Mouse (Mus musculus) hindbrain, embryonic 11.5 days (tissue): ENCODE data around the gene Zmat1. TPM values are rescaled to one million over a fixed set of nuclear protein-coding genes. Genes with fewer than 3 reads are reported as not detected.
"Not testable (repeated sequence)": the region's sequence is repeated elsewhere in the genome, so short reads cannot be mapped to it uniquely, and the experiment has no call there.

Experiments
- ATAC-seq: fragments of 200-750 bp; cut with Nextera tagmentation; 2 replicates; pipeline ENCODE4 v1.8.0; 2017; ENCODE audit warnings: mild to moderate bottlenecking, moderate TSS enrichment, moderate library complexity; ENCODE audit not compliant: low FRiP score
- DNase-seq: peaks from one replicate; pipeline ENCODE4 v3.0.0-alpha.2; 2015; ENCODE audit warnings: low spot score
- H3K27ac ChIP-seq: fragments of 300-500 bp; sonication (generic); 2 replicates; pipeline ENCODE4 v1.5.1; 2014; ENCODE audit warnings: mild to moderate bottlenecking, low read depth, low read length
- H3K27me3 ChIP-seq: fragments of 300-500 bp; sonication (generic); 2 replicates; pipeline ENCODE4 v1.6.1; 2014; ENCODE audit warnings: mild to moderate bottlenecking, low read length, moderate library complexity, mixed read lengths; ENCODE audit not compliant: control insufficient read depth, insufficient read depth
- H3K36me3 ChIP-seq: fragments of 300-500 bp; sonication (generic); 2 replicates; pipeline ENCODE4 v1.6.1; 2014; ENCODE audit warnings: mild to moderate bottlenecking, low read length, moderate library complexity, mixed read lengths; ENCODE audit not compliant: control insufficient read depth, insufficient read depth
- H3K4me1 ChIP-seq: fragments of 300-500 bp; sonication (generic); replicated peaks from 2 replicates; pipeline ENCODE4 v1.6.1; 2014; ENCODE audit warnings: low read length, mixed read lengths; ENCODE audit not compliant: control insufficient read depth, insufficient read depth
- H3K4me2 ChIP-seq: fragments of 300-500 bp; sonication (generic); replicated peaks from 2 replicates; pipeline ENCODE4 v1.6.1; 2014; ENCODE audit warnings: mild to moderate bottlenecking, low read depth, low read length
- H3K4me3 ChIP-seq: fragments of 300-500 bp; sonication (generic); 2 replicates; pipeline ENCODE4 v1.5.1; 2014; ENCODE audit warnings: low read depth, low read length
- H3K9ac ChIP-seq: fragments of 300-500 bp; sonication (generic); 2 replicates; pipeline ENCODE4 v1.6.1; 2014; ENCODE audit warnings: low read depth, low read length
- H3K9me3 ChIP-seq: fragments of 300-500 bp; sonication (generic); 2 replicates; pipeline ENCODE4 v1.6.1; 2016; ENCODE audit warnings: low read length; ENCODE audit not compliant: control insufficient read depth
- WGBS: fragments of 180-500 bp; shearing (Covaris S2); extraction: QIAGEN DNeasy Blood & Tissue Kit; methylation state at CpG from one replicate; pipeline ENCODE4 v1.1.7; 2014; 5-methylcytosine and 5-hydroxymethylcytosine counted together
- polyA plus RNA-seq: library from polyadenylated mRNA; unstranded; fragments of >200 nt; fragmentation: Nextera tagmentation; extraction: Ambion mirVana; gene quantifications from 2 replicates; pipeline ENCODE4 v1.2.1, GENCODE M21; 2014

The Zmat1 gene
- polyA plus RNA-seq, result 6.7 and 7.4 TPM in 2 replicates

DNA sequence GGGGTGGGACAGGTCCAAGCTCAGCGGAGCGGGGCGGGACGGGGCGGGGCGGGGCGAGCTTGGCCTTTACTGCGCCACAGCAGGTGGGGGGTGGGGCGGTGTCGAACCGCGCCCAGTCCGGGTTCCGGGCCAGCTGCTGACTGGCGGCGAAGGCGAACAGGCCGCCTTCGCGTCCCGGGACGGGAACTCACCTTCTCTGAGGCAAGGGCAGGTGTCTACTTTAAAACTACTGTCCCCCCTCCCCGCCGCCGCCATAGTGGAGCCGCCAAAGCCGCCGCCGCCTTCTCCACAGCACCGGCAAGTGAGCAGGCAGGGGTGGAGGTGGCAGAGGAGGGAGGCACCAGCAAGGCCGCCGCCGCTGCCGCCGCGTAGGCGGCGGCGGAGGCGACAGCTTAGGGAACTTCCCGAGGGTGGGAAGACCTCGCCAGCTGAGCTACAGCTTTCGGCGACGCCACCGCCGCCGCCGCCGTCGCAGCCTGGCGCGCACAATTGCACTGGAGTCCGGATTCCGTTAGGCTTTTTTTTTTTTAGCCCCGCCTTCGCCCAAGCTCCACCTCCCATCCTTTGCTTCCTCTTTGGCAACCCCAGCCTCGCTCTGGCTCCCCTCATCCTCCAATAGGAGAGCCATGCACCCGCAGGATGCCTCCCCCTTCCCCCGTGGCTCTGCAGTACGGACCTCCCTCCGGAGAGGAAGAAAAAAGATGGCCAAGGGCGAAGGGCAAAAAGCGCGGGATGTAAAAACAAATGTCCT lies at the start of gene Zmat1:
TSS of gene Zmat1 (minus strand) at position 490 of the 751 bp plus-strand sequence.
- H3K9me3 ChIP-seq, result no peaks in the 10 kb centered on the region
- peak; percentile 84 for DNase-seq
- WGBS, result 19% methylated on average over 31 of the region's 65 CpGs
- H3K4me2 ChIP-seq, result peak within 1 kb of the TSS; percentile 31
- H3K36me3 ChIP-seq, result no peaks in the 10 kb centered on the region
- H3K4me3 ChIP-seq, result peak within 1 kb of the TSS; percentile 58
- peak within 1 kb of the TSS; percentile 72 for H3K9ac ChIP-seq
- no peaks in the 10 kb centered on the region for H3K27me3 ChIP-seq
- peak; percentile 98 for ATAC-seq
- no peaks in the 10 kb centered on the region for H3K4me1 ChIP-seq
- H3K27ac ChIP-seq, result peak within 1 kb of the TSS; percentile 89

- not testable (repeated sequence) for H3K4me2 ChIP-seq, H3K4me1 ChIP-seq, H3K4me3 ChIP-seq, H3K36me3 ChIP-seq, H3K27ac ChIP-seq, H3K9me3 ChIP-seq, H3K27me3 ChIP-seq, H3K9ac ChIP-seq, ATAC-seq, DNase-seq
- WGBS, result 80% methylated on average over 1 of the region's 1 CpGs
Observed at GRCm38 (mm10) chrX:135053939-135054338, 44.9 kb upstream of the Zmat1 start.

DNA sequence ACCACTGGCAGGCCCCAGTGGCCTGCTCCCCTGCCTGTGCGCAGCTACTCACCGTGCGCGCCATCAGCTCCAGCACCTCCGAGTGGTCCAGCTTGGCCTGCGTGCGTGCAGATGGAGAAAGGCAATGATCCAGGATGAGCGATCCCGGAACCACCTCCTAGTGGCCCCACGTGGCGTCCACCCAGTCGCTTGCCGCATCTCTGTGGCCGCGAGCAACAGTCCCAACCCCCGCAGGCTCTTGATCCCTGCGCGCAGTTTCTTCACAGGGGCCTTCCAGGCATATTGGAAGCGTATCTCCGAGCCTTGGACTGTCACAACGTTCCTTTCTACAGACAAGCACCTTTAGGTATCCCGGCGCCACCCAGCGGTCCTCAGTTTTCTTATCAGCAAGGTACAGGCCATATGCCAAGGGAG lies 27.0 kb upstream of the Zmat1 start:
- Histone ChIP-seq H3K9me3 (no peaks in the 10 kb centered on the region), H3K27me3 (0 out of 2 replicates have a peak, but pooled peaks cover 7% of the 10 kb centered on the region), H3K4me2 (peak overlapping the region; percentile 43), H3K27ac (no peak overlapping the region), H3K36me3 (no peaks in the 10 kb centered on the region), H3K4me3 (peak overlapping the region; percentile 16), H3K9ac (no peak overlapping the region), H3K4me1 (no peaks in the 10 kb centered on the region)
- WGBS, result 34% methylated on average over 24 of the region's 24 CpGs
- peak; percentile 25 for DNase-seq
- ATAC-seq, result no peak

DNA sequence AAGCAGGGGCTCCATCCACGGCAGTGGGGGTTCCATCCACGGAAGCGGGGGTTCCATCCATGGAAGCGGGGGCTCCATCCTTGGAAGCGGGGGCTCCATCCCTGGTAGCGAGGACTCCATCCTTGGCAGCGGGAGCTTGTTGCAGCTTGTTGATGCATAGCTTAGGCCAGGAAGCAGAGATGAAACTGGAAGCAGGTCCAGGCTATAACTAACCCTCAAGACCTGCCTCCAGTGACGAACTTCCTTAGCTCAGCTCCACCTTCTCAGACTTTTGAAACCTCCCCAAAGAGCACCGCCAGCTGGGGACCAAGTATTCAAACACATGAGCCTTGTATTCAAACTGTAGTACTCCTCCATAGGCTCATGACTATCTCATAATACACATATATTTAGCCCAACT lies 16.1 kb upstream of the Zmat1 start:
- WGBS, result 82% methylated on average over 9 of the region's 9 CpGs
- Histone ChIP-seq H3K4me3 (no peak overlapping the region), H3K27me3 (no peaks in the 10 kb centered on the region), H3K4me2 (no peak overlapping the region), H3K27ac (no peak overlapping the region), H3K9ac (no peak overlapping the region), H3K4me1 (no peaks in the 10 kb centered on the region), H3K36me3 (no peaks in the 10 kb centered on the region), H3K9me3 (no peaks in the 10 kb centered on the region)
- DNase-seq (no peak), ATAC-seq (no peak)

DNA sequence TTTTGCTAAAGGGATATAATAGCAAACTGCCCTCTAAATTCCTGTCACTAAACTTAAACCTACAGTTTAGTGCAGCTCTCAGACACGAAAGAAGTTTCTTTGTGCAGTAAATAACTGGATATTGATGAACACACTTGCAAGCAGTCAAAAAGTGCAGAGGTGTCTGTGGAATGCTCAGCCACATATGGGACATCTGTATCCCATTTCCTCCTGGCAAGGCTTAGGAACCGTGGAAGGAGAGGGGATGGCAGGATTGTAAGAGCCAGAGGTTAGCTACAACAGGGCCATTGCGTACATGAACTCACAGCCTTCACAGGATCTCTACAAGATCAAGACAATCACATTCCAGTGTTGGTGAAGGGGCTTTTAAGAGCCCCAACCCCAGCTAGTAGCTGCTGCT lies 2.4 kb upstream of the Zmat1 start:
- Histone ChIP-seq H3K4me1 (no peaks in the 10 kb centered on the region), H3K9me3 (no peaks in the 10 kb centered on the region), H3K4me2 (no peak overlapping the region), H3K4me3 (no peak overlapping the region), H3K27ac (no peak overlapping the region), H3K27me3 (no peaks in the 10 kb centered on the region), H3K36me3 (no peaks in the 10 kb centered on the region), H3K9ac (no peak overlapping the region)
- 58% methylated on average over 3 of the region's 3 CpGs for WGBS
- DNase-seq, result no peak
- ATAC-seq, result no peak

DNA sequence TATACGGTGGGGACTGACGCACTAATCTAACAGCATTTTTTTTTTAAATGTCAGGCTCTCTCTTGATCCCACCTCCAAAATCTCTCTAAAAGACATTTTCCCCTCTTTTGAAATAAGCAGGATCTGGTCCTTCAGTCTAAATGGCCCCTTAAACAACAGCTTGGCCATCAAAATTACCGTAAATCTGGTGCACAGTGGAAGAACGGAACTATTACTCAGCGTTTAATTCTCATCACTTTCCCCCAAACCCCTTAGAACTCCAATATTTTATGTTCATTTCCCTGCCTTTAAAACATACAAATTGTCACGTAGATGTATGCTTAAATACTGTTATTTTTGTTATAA lies 434 bp upstream of the Zmat1 start:
- Histone ChIP-seq H3K27me3 (no peaks in the 10 kb centered on the region), H3K9me3 (no peaks in the 10 kb centered on the region), H3K4me3 (peak overlapping the region; percentile 25; the same call in 1 of the 2 replicates), H3K4me1 (no peaks in the 10 kb centered on the region), H3K27ac (no peak overlapping the region), H3K36me3 (no peaks in the 10 kb centered on the region), H3K4me2 (peak overlapping the region; percentile 31), H3K9ac (no peak overlapping the region)
- 37% methylated on average over 6 of the region's 6 CpGs for WGBS
- DNase-seq (no peak), ATAC-seq (no peak; the same call in 1 of the 2 replicates)

GRCm38 (mm10) chrX:135008021-135008420 lies 988 bp downstream of the Zmat1 start:
- Histone ChIP-seq H3K4me2 (peak overlapping the region; percentile 28), H3K9me3 (no peaks in the 10 kb centered on the region), H3K27me3 (no peaks in the 10 kb centered on the region), H3K9ac (no peak overlapping the region), H3K36me3 (no peaks in the 10 kb centered on the region), H3K4me1 (no peaks in the 10 kb centered on the region), H3K4me3 (peak overlapping the region; percentile 58), H3K27ac (no peak overlapping the region)
- WGBS, result 30% methylated on average over 5 of the region's 5 CpGs
- peak; percentile 5; the same call in 1 of the 2 replicates for ATAC-seq
- peak; percentile 7 for DNase-seq

DNA sequence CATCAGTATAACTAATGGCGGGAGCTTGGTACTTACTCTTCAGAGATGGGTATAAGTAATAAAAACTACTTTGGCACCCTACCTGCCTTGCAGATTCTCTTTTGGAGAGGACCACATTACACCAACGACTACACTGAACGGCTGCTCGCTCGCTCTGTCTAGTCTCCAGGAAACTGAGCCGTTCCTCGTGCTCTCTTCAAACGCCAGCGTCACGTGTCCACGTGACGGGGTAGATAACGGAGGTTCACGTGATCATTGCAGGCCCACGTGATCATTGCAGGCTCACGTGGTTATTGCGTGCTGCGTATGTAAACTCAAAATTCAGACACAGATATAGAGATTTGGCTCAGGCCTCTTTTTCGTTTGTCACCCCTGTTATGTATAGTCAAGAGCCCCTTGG lies 44.5 kb downstream of the Zmat1 start, which contains the start of gene Nxf2:
TSS of gene Nxf2 (minus strand) at position 209 of the 400 bp plus-strand sequence.
- no peak for DNase-seq
- H3K9me3 ChIP-seq, result no peaks in the 10 kb centered on the region
- H3K9ac ChIP-seq, result no peak within 1 kb of the TSS
- H3K36me3 ChIP-seq, result no peaks in the 10 kb centered on the region
- no peak for ATAC-seq
- peak within 1 kb of the TSS; percentile 18; the same call in 1 of the 2 replicates for H3K4me3 ChIP-seq
- peak within 1 kb of the TSS; percentile 42 for H3K4me2 ChIP-seq
- no peaks in the 10 kb centered on the region; the same call in 1 of the 2 replicates for H3K27me3 ChIP-seq
- no peak within 1 kb of the TSS for H3K27ac ChIP-seq
- WGBS, result 94% methylated on average over 19 of the region's 19 CpGs
- H3K4me1 ChIP-seq, result no peaks in the 10 kb centered on the region
